Mouse (Mus musculus) limb, embryonic 12.5 days (tissue): ENCODE data around the gene Lmo3. TPM values are rescaled to one million over a fixed set of nuclear protein-coding genes. Genes with fewer than 3 reads are reported as not detected.

Experiments used
- ATAC-seq: fragments of 200-750 bp; cut with Nextera tagmentation; 2 replicates; pipeline ENCODE4 v1.8.0; 2017; ENCODE audit warnings: low read depth, moderate TSS enrichment; ENCODE audit not compliant: insufficient number of reproducible peaks, insufficient read depth, low FRiP score, low TSS enrichment
- H3K27ac ChIP-seq: fragments of 300-500 bp; sonication (generic); 2 replicates; pipeline ENCODE4 v1.5.1; 2016; ENCODE audit warnings: mild to moderate bottlenecking, moderate library complexity
- H3K27me3 ChIP-seq: fragments of 300-500 bp; sonication (generic); 2 replicates; pipeline ENCODE4 v1.6.1; 2016; ENCODE audit warnings: mild to moderate bottlenecking, moderate library complexity
- H3K36me3 ChIP-seq: fragments of 300-500 bp; sonication (generic); 2 replicates; pipeline ENCODE4 v1.6.1; 2016; ENCODE audit warnings: mild to moderate bottlenecking, moderate library complexity
- H3K4me1 ChIP-seq: fragments of 300-500 bp; sonication (generic); replicated peaks from 2 replicates; pipeline ENCODE4 v1.6.1; 2016
- H3K4me2 ChIP-seq: fragments of 300-500 bp; sonication (generic); 2 replicates; pipeline ENCODE4 v1.6.1; 2016; ENCODE audit warnings: mild to moderate bottlenecking, moderate library complexity
- H3K4me3 ChIP-seq: fragments of 300-500 bp; sonication (generic); replicated peaks from 2 replicates; pipeline ENCODE4 v1.5.1; 2016; ENCODE audit warnings: mild to moderate bottlenecking
- H3K9ac ChIP-seq: fragments of 300-500 bp; sonication (generic); replicated peaks from 2 replicates; pipeline ENCODE4 v1.6.1; 2016; ENCODE audit warnings: mild to moderate bottlenecking, moderate library complexity
- H3K9me3 ChIP-seq: fragments of 300-500 bp; sonication (generic); 2 replicates; pipeline ENCODE4 v1.6.1; 2016; ENCODE audit warnings: mild to moderate bottlenecking, moderate library complexity
- WGBS: fragments of 180-500 bp; shearing (Covaris S2); methylation state at CpG from one replicate; pipeline ENCODE4 v1.1.7; 2016; 5-methylcytosine and 5-hydroxymethylcytosine counted together
- polyA plus RNA-seq: library from polyadenylated mRNA; unstranded; fragments of >200 nt; fragmentation: Nextera tagmentation; extraction: Ambion mirVana; gene quantifications from 2 replicates; pipeline ENCODE4 v1.2.1, GENCODE M21; 2016

Lmo3 gene
- polyA plus RNA-seq, 1 experiment from 2014 or later: 2.9 TPM

GRCm38 (mm10) chr6:138506642-138507041, 75.1 kb downstream of the Lmo3 start:
- no peaks in the 10 kb centered on the region for H3K4me1 ChIP-seq
- no peaks in the 10 kb centered on the region for H3K9me3 ChIP-seq
- H3K36me3 ChIP-seq: no peaks in the 10 kb centered on the region
- WGBS: 71% methylated on average over 1 of the region's 1 CpGs
- H3K4me2 ChIP-seq: no peak overlapping the region
- H3K27ac ChIP-seq: no peak overlapping the region
- no peak overlapping the region for H3K9ac ChIP-seq
- H3K27me3 ChIP-seq: no peaks in the 10 kb centered on the region
- no peak for ATAC-seq
- H3K4me3 ChIP-seq: no peak overlapping the region

DNA sequence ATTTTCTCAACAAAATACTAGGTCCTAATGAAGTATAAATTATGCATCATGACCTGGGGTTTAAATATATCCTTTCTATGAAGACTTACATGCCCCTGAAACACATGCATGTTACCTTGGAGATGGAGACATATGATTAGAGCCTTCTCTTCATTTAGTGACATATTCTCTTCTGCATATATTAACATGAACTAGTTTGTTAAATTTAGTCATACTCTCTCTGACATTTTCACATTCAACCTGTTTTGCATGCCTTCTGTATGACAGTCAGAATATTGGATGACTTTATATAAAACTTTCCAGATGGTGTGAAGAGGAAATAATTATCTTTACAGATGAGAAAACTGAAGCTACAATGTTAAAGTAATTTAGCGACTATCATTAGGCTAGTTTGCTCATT, 77.8 kb downstream of the Lmo3 start:
- no peak for ATAC-seq
- H3K9ac ChIP-seq: no peak overlapping the region
- H3K27ac ChIP-seq: no peak overlapping the region

GRCm38 (mm10) chr6:138482834-138483233, 98.9 kb downstream of the Lmo3 start:
- Histone ChIP-seq H3K9me3 (no peaks in the 10 kb centered on the region), H3K4me2 (no peak overlapping the region), H3K9ac (no peak overlapping the region), H3K36me3 (no peaks in the 10 kb centered on the region), H3K4me1 (peaks cover 6% of the 10 kb centered on the region; the same call in 1 of the 2 replicates), H3K27ac (no peak overlapping the region), H3K4me3 (no peak overlapping the region), H3K27me3 (no peaks in the 10 kb centered on the region)
- WGBS: 24% methylated on average over 3 of the region's 3 CpGs
- ATAC-seq: peak; percentile 47; the same call in 1 of the 2 replicates

More for the DNA sequence above, 77.8 kb downstream of the Lmo3 start:
- no peaks in the 10 kb centered on the region for H3K27me3 ChIP-seq
- H3K36me3 ChIP-seq: no peaks in the 10 kb centered on the region
- no peaks in the 10 kb centered on the region for H3K9me3 ChIP-seq
- H3K4me3 ChIP-seq: no peak overlapping the region
- no peak overlapping the region for H3K4me2 ChIP-seq
- H3K4me1 ChIP-seq: no peaks in the 10 kb centered on the region
- 87% methylated on average over 1 of the region's 1 CpGs for WGBS

DNA sequence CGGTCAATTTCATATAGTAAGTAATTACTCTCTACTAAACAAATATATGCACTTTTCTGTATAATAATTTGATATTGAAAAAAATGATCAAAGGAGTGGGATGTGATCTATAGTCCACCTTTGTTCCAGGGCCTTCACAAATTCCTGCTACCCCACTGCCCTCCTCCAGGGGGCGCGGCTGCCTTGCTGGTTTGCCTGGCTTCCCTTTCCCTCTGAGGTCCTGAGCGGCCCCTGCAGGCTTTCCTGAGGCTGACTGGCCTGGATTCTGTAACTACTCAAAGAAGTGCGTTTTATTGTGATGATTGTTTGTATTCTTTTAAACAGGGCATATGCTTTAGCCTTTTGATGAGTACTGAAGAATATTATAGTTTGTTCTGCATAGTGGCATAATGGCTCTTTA, 104.2 kb downstream of the Lmo3 start:
- ATAC-seq: peak; percentile 52; the same call in 1 of the 2 replicates
- H3K27me3 ChIP-seq: no peaks in the 10 kb centered on the region
- peaks cover 2% of the 10 kb centered on the region; the same call in 1 of the 2 replicates for H3K4me1 ChIP-seq
- no peak overlapping the region for H3K27ac ChIP-seq
- no peak overlapping the region for H3K4me3 ChIP-seq
- no peaks in the 10 kb centered on the region for H3K36me3 ChIP-seq
- no peak overlapping the region for H3K9ac ChIP-seq
- H3K9me3 ChIP-seq: no peaks in the 10 kb centered on the region
- no peak overlapping the region for H3K4me2 ChIP-seq
- 19% methylated on average over 5 of the region's 5 CpGs for WGBS

DNA sequence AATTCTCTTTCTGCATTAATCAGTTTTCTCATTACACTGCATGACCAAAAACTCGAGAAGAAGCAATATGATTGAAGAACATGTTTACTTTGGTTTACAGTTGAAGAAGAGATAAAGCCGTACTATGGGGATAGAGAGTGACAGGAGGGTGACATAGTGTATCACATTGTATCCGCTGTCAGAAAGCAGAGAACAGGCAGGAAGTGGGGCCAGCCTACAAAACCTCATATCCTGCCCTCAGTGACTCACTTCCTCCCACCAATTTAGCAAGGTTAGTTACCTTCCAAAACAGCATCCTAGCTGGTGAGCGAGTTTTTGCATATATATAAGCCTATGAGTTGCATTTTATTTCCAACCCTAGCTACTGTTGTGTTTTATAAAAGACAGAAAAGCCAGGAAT, 112.6 kb downstream of the Lmo3 start:
- 72% methylated on average over 4 of the region's 4 CpGs for WGBS
- no peak for ATAC-seq
- H3K4me1 ChIP-seq: no peaks in the 10 kb centered on the region

DNA sequence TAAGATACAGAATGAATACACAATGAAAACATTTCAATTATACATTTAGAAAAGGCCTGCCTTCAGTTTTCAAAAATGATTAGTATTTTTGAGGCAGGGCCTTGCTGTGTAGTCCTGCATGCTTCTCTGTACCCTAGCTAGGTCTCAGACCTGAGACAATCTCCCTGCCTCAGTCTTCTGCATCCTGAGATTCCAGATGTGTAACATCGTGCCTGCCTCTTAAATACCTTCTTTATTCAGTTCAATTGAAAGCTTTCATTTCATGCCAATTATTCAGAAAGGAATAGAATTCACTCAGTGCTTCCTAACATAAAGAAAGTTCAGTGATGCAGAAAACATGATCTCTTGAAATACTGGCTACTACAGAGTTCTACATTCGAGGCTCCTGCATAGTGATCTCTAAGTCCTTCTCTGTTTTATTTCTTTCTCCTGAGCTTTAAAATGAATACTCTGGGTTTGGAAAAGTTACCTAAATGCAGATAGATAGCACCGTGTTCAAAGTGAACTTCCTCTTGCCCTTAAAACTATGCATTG, 137.2 kb downstream of the Lmo3 start:
- H3K9me3 ChIP-seq: no peaks in the 10 kb centered on the region
- ATAC-seq: no peak
- 77% methylated on average over 3 of the region's 3 CpGs for WGBS

More for the DNA sequence above, 112.6 kb downstream of the Lmo3 start:
- no peak overlapping the region for H3K9ac ChIP-seq
- no peaks in the 10 kb centered on the region for H3K27me3 ChIP-seq
- H3K9me3 ChIP-seq: no peaks in the 10 kb centered on the region
- no peak overlapping the region for H3K4me2 ChIP-seq
- H3K36me3 ChIP-seq: no peaks in the 10 kb centered on the region
- H3K27ac ChIP-seq: no peak overlapping the region
- H3K4me3 ChIP-seq: no peak overlapping the region

GRCm38 (mm10) chr6:138437351-138437750, 144.4 kb downstream of the Lmo3 start:
- WGBS: 60% methylated on average over 3 of the region's 3 CpGs
- Histone ChIP-seq H3K9ac (no peak overlapping the region), H3K4me1 (no peaks in the 10 kb centered on the region), H3K27ac (no peak overlapping the region), H3K4me2 (no peak overlapping the region), H3K36me3 (no peaks in the 10 kb centered on the region), H3K27me3 (no peaks in the 10 kb centered on the region), H3K9me3 (no peaks in the 10 kb centered on the region), H3K4me3 (no peak overlapping the region)
- ATAC-seq: no peak

More for the DNA sequence above, 137.2 kb downstream of the Lmo3 start:
- Histone ChIP-seq H3K27ac (no peak overlapping the region), H3K4me3 (no peak overlapping the region), H3K4me1 (no peaks in the 10 kb centered on the region), H3K9ac (no peak overlapping the region), H3K27me3 (no peaks in the 10 kb centered on the region), H3K36me3 (no peaks in the 10 kb centered on the region), H3K4me2 (no peak overlapping the region)

DNA sequence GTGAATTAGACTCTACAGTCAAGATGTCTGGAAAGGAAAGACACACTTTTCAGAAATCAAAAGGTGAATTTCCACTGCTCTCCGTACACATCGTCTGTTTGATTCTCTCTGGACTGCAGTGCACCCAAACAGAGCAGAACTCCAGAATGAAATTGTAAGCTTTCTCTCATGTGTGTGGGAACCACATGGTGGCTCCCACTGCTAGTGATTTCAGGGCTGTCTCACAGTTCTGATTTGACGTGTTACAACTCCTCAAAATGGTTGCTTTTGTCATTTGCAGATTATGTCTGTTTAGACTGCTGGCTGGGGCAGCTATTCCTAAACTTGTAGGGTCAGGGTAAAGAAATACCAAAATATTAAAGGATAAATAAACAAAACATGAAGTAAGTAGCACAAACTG, 145.0 kb downstream of the Lmo3 start:
- H3K9ac ChIP-seq: no peak overlapping the region
- no peak overlapping the region for H3K4me2 ChIP-seq
- no peaks in the 10 kb centered on the region for H3K27me3 ChIP-seq
- WGBS: 73% methylated on average over 3 of the region's 3 CpGs
- no peak for ATAC-seq
- H3K36me3 ChIP-seq: no peaks in the 10 kb centered on the region
- no peak overlapping the region for H3K27ac ChIP-seq
- H3K4me3 ChIP-seq: no peak overlapping the region
- H3K9me3 ChIP-seq: no peaks in the 10 kb centered on the region
- no peaks in the 10 kb centered on the region for H3K4me1 ChIP-seq

DNA sequence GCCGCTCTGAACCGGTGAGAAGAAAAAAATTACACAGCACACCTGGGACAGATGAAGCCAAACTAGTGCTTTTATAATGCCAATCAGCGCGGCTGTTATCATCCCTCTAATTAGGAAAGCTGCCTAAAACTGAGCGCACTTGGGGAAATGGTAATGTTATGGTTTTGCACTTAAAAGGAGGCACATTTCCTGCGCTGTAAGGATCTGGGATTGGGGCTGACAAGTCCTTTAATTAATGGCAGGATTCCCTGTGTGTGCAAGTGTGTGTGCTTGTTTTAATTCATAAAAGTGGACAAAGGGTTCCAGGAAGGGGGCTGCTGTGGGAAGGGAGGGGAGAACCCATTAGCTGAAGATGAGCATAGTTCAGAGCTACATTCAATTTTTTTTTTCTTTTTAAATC, 154.4 kb downstream of the Lmo3 start:
- H3K36me3 ChIP-seq: no peaks in the 10 kb centered on the region
- no peak for ATAC-seq
- WGBS: 6% methylated on average over 6 of the region's 6 CpGs
- H3K27ac ChIP-seq: no peak overlapping the region
- peaks cover 17% of the 10 kb centered on the region; the same call in 1 of the 2 replicates for H3K4me1 ChIP-seq
- H3K4me3 ChIP-seq: no peak overlapping the region
- no peaks in the 10 kb centered on the region for H3K9me3 ChIP-seq
- peaks cover 22% of the 10 kb centered on the region for H3K27me3 ChIP-seq
- H3K4me2 ChIP-seq: no peak overlapping the region
- no peak overlapping the region for H3K9ac ChIP-seq

GRCm38 (mm10) chr6:138426894-138427293, 154.9 kb downstream of the Lmo3 start:
- Histone ChIP-seq H3K4me2 (no peak overlapping the region), H3K27me3 (peaks cover 26% of the 10 kb centered on the region), H3K27ac (no peak overlapping the region), H3K9ac (no peak overlapping the region), H3K9me3 (no peaks in the 10 kb centered on the region), H3K4me3 (no peak overlapping the region), H3K4me1 (peaks cover 17% of the 10 kb centered on the region), H3K36me3 (no peaks in the 10 kb centered on the region)
- no peak for ATAC-seq
- WGBS: 2% methylated on average over 3 of the region's 3 CpGs

DNA sequence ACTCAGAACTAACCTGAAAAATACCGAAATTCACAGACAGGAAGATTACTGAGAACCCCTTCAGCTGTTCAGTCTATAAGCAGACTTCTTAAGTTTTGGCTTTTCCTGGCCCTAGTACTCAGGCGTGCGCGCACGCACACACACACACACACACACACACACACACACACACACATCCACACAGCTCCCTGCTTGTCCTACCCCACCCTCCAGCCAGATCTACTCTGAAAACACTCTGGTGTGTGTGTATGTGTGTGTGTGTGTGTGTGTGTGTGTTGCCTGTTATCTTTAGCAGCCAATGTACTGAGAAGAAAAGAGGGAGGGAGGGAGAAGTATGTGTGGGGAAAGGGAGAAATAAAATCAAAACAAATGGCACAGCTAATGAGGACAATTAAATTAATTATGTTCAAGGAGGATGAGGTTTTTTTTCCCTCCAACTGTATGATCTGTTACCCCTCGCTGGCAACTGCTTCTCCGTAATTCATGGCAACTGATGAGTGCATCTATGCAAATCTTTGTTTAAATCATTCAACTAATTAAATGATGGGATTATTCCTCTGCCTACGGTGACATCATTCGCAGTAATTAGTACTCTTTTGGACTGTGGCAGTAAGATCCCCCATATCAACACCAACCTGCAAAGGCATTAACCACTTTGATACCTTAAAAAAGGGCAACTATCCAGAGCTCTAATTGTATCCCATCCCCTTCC, 157.1 kb downstream of the Lmo3 start:
- H3K27ac ChIP-seq: no peak overlapping the region
- H3K4me1 ChIP-seq: peaks cover 32% of the 10 kb centered on the region
- no peaks in the 10 kb centered on the region for H3K36me3 ChIP-seq
- no peak overlapping the region for H3K9ac ChIP-seq
- no peaks in the 10 kb centered on the region for H3K9me3 ChIP-seq
- WGBS: 66% methylated on average over 9 of the region's 9 CpGs
- no peak overlapping the region for H3K4me2 ChIP-seq
- H3K27me3 ChIP-seq: peaks cover 41% of the 10 kb centered on the region
- ATAC-seq: no peak
- H3K4me3 ChIP-seq: no peak overlapping the region
